Mouse (Mus musculus): ENCODE measurements around the gene Gucy1b2. TPM values are rescaled to one million over a fixed set of nuclear protein-coding genes. Genes with fewer than 3 reads are reported as not detected.
A peak's percentile ranks its signal among the peaks of the same experiment; 100 is the strongest.

The Gucy1b2 gene
- polyA plus RNA-seq, 1 experiment from 2014 or later = not detected

DNA sequence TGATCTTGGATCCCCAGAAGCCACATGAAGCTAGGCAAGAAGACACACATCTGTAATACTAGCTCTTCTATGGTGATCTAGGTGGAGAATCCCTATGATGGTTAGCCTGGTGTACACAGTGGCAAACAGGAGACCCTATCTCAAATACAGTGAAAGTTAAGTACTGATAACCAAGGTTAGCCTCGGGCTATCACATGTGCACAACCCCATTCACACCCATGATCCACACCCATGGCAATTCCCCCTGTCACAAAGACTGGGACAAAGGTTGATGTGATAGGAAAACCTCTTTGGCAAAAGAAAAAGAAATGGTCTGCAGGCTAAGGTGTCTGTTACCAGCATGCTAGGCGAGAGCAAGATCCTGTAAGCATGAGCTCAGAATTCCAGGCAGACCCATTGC is 16.0 kb upstream of the Gucy1b2 start:
- no peaks in the 10 kb centered on the region for H3K27me3 ChIP-seq (ENCODE audit: control insufficient read depth, insufficient read depth, low read length)
- H3K36me3 ChIP-seq (ENCODE audit: control insufficient read depth, insufficient read depth, low read length) = no peaks in the 10 kb centered on the region
- H3K4me3 ChIP-seq (ENCODE audit: low read depth, low read length) = no peak overlapping the region
- no peak overlapping the region for H3K4me2 ChIP-seq
- no peak overlapping the region for H3K9ac ChIP-seq (ENCODE audit: low read depth, low read length)
- 59% methylated on average over 2 of the region's 2 CpGs for WGBS (ENCODE audit: insufficient replicate concordance)
- ATAC-seq (replicated peaks; ENCODE audit: insufficient number of reproducible peaks, low FRiP score, low TSS enrichment) = no peak
- no peaks in the 10 kb centered on the region for H3K4me1 ChIP-seq (ENCODE audit: control insufficient read depth, insufficient read depth, low read length)
- H3K27ac ChIP-seq (ENCODE audit: low read depth, low read length) = no peak overlapping the region
- H3K9me3 ChIP-seq (replicated peaks; ENCODE audit: control insufficient read depth, low read length) = no peaks in the 10 kb centered on the region

- Histone ChIP-seq H3K4me2 (no peak overlapping the region), H3K4me1 (ENCODE audit: control insufficient read depth, insufficient read depth, low read length) (no peaks in the 10 kb centered on the region), H3K9me3 (replicated peaks; ENCODE audit: control insufficient read depth, low read length) (no peaks in the 10 kb centered on the region), H3K4me3 (ENCODE audit: low read depth, low read length) (no peak overlapping the region), H3K27me3 (ENCODE audit: control insufficient read depth, insufficient read depth, low read length) (peaks cover 4% of the 10 kb centered on the region; the same call in 1 of the 2 replicates), H3K9ac (ENCODE audit: low read depth, low read length) (no peak overlapping the region), H3K36me3 (ENCODE audit: control insufficient read depth, insufficient read depth, low read length) (no peaks in the 10 kb centered on the region), H3K27ac (ENCODE audit: low read depth, low read length) (no peak overlapping the region)
- no peak for ATAC-seq (replicated peaks; ENCODE audit: insufficient number of reproducible peaks, low FRiP score, low TSS enrichment)
- 78% methylated on average over 5 of the region's 5 CpGs for WGBS (ENCODE audit: insufficient replicate concordance)
These were observed 12.7 kb upstream of the Gucy1b2 start for GRCm38 (mm10) chr14:62468753-62469125.

GRCm38 (mm10) chr14:62468119-62468752 is 12.1 kb upstream of the Gucy1b2 start:
- WGBS (ENCODE audit: insufficient replicate concordance) = 73% methylated on average over 6 of the region's 6 CpGs
- Histone ChIP-seq H3K9ac (ENCODE audit: low read depth, low read length) (no peak overlapping the region), H3K9me3 (replicated peaks; ENCODE audit: control insufficient read depth, low read length) (no peaks in the 10 kb centered on the region), H3K4me1 (ENCODE audit: control insufficient read depth, insufficient read depth, low read length) (no peaks in the 10 kb centered on the region), H3K27me3 (ENCODE audit: control insufficient read depth, insufficient read depth, low read length) (peaks cover 6% of the 10 kb centered on the region; the same call in 1 of the 2 replicates), H3K27ac (ENCODE audit: low read depth, low read length) (no peak overlapping the region), H3K4me2 (no peak overlapping the region), H3K36me3 (ENCODE audit: control insufficient read depth, insufficient read depth, low read length) (no peaks in the 10 kb centered on the region), H3K4me3 (ENCODE audit: low read depth, low read length) (no peak overlapping the region)
- ATAC-seq (replicated peaks; ENCODE audit: insufficient number of reproducible peaks, low FRiP score, low TSS enrichment) = no peak

- Histone ChIP-seq H3K4me2 (peak overlapping the region; percentile 40), H3K4me3 (ENCODE audit: low read depth, low read length) (no peak overlapping the region), H3K27ac (ENCODE audit: low read depth, low read length) (no peak overlapping the region), H3K27me3 (ENCODE audit: control insufficient read depth, insufficient read depth, low read length) (peaks cover 7% of the 10 kb centered on the region; the same call in 1 of the 2 replicates), H3K9ac (ENCODE audit: low read depth, low read length) (no peak overlapping the region), H3K9me3 (replicated peaks; ENCODE audit: control insufficient read depth, low read length) (no peaks in the 10 kb centered on the region), H3K4me1 (ENCODE audit: control insufficient read depth, insufficient read depth, low read length) (no peaks in the 10 kb centered on the region), H3K36me3 (ENCODE audit: control insufficient read depth, insufficient read depth, low read length) (no peaks in the 10 kb centered on the region)
- WGBS (ENCODE audit: insufficient replicate concordance) = 23% methylated on average over 9 of the region's 9 CpGs
- ATAC-seq (replicated peaks; ENCODE audit: insufficient number of reproducible peaks, low FRiP score, low TSS enrichment) = no peak
These were observed 8.9 kb upstream of the Gucy1b2 start for GRCm38 (mm10) chr14:62464966-62465365.

DNA sequence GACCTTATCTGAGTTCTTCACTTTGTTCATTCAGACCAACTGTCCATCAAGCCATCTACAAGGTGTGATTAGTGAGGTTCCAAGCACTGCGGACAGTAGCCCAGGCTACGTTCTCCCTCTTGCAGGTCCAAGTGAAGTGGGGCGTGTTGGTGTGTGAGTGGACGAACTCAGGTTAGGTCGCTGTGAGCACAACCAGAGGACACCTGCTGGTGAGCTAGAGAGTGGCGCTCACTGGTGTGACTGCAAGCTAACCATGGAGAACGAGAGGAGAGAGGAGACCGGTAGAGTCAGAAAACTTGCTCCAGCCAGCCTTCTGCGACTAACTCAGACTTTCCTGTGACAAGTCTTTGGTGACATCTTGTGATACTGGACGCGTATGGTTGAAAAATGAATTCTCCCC is 3.5 kb upstream of the Gucy1b2 start:
- H3K9ac ChIP-seq (ENCODE audit: low read depth, low read length) = no peak overlapping the region
- 47% methylated on average over 11 of the region's 11 CpGs for WGBS (ENCODE audit: insufficient replicate concordance)
- no peak overlapping the region for H3K27ac ChIP-seq (ENCODE audit: low read depth, low read length)
- H3K36me3 ChIP-seq (ENCODE audit: control insufficient read depth, insufficient read depth, low read length) = no peaks in the 10 kb centered on the region
- no peak for ATAC-seq (replicated peaks; ENCODE audit: insufficient number of reproducible peaks, low FRiP score, low TSS enrichment)
- H3K4me2 ChIP-seq = no peak overlapping the region
- H3K4me1 ChIP-seq (ENCODE audit: control insufficient read depth, insufficient read depth, low read length) = no peaks in the 10 kb centered on the region
- H3K9me3 ChIP-seq (replicated peaks; ENCODE audit: control insufficient read depth, low read length) = no peaks in the 10 kb centered on the region
- H3K4me3 ChIP-seq (ENCODE audit: low read depth, low read length) = no peak overlapping the region
- peaks cover 2% of the 10 kb centered on the region; the same call in 1 of the 2 replicates for H3K27me3 ChIP-seq (ENCODE audit: control insufficient read depth, insufficient read depth, low read length)

DNA sequence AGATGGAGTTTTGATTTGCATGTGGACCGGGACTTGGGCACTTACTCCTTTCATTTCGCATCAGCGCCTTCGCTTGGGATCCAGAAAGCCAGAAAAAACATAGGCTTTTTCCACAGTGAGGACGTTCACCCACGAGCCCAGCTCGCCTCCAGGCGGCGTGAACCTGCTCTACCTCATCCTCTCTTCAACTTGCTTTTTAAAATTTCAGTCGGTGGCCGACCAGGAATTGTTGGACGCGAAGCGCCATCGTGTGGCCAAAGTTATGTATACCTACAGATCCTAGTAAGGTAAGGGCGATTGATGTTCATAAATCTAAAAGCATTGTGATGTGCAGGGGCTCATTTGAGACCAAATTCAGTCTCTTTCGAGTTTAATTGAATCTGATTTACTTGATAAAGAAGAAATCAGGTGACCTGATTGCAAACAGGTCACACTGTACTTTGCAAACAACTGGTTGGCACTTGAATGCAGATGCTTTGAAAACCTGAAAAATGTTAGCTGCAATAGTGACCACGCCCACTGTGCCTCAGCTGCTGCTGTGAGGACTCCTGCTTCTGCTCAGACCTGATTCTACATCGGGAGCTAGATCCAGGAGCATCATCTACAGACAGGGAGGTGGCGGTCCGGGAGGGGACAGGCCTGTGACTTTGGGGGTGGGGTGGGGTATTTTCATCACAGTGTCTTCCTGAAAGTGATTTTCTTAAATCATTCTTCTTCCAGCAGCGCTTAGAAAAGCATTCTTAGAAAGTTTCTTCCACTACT is 1.5 kb upstream of the Gucy1b2 start:
- no peaks in the 10 kb centered on the region for H3K9me3 ChIP-seq (replicated peaks; ENCODE audit: control insufficient read depth, low read length)
- no peaks in the 10 kb centered on the region for H3K36me3 ChIP-seq (ENCODE audit: control insufficient read depth, insufficient read depth, low read length)
- WGBS (ENCODE audit: insufficient replicate concordance) = 16% methylated on average over 22 of the region's 22 CpGs
- no peak overlapping the region for H3K9ac ChIP-seq (ENCODE audit: low read depth, low read length)
- H3K4me3 ChIP-seq (ENCODE audit: low read depth, low read length) = no peak overlapping the region
- no peak overlapping the region for H3K27ac ChIP-seq (ENCODE audit: low read depth, low read length)
- ATAC-seq (replicated peaks; ENCODE audit: insufficient number of reproducible peaks, low FRiP score, low TSS enrichment) = no peak
- H3K27me3 ChIP-seq (ENCODE audit: control insufficient read depth, insufficient read depth, low read length) = no peaks in the 10 kb centered on the region
- peak overlapping the region; percentile 25; the same call in 1 of the 2 replicates for H3K4me2 ChIP-seq
- H3K4me1 ChIP-seq (ENCODE audit: control insufficient read depth, insufficient read depth, low read length) = no peaks in the 10 kb centered on the region

DNA sequence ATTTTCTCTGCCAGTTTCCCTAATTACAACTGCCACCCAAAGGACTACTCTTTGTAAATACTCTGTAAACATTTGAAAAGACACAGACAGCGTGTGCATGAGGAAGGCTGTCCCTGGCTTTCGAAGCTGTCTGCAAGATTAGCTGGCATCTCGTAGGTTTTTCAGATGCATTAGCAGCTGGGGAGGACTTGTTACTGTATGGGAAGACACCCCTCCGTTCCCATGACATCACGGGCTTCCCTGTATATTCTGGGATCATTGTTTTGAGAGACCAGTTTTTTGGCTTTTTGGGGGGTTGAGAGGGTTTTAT is 564 bp downstream of the Gucy1b2 start:
- Histone ChIP-seq H3K4me3 (ENCODE audit: low read depth, low read length) (no peak overlapping the region), H3K4me1 (ENCODE audit: control insufficient read depth, insufficient read depth, low read length) (no peaks in the 10 kb centered on the region), H3K36me3 (ENCODE audit: control insufficient read depth, insufficient read depth, low read length) (no peaks in the 10 kb centered on the region), H3K9ac (ENCODE audit: low read depth, low read length) (no peak overlapping the region), H3K4me2 (no peak overlapping the region), H3K9me3 (replicated peaks; ENCODE audit: control insufficient read depth, low read length) (no peaks in the 10 kb centered on the region), H3K27me3 (ENCODE audit: control insufficient read depth, insufficient read depth, low read length) (no peaks in the 10 kb centered on the region), H3K27ac (ENCODE audit: low read depth, low read length) (no peak overlapping the region)
- no peak for ATAC-seq (replicated peaks; ENCODE audit: insufficient number of reproducible peaks, low FRiP score, low TSS enrichment)
- 76% methylated on average over 5 of the region's 5 CpGs for WGBS (ENCODE audit: insufficient replicate concordance)

- 65% methylated on average over 9 of the region's 9 CpGs for WGBS (ENCODE audit: insufficient replicate concordance)
- H3K9me3 ChIP-seq (replicated peaks; ENCODE audit: control insufficient read depth, low read length) = no peaks in the 10 kb centered on the region
- no peaks in the 10 kb centered on the region for H3K36me3 ChIP-seq (ENCODE audit: control insufficient read depth, insufficient read depth, low read length)
- no peak overlapping the region for H3K4me3 ChIP-seq (ENCODE audit: low read depth, low read length)
- no peaks in the 10 kb centered on the region for H3K4me1 ChIP-seq (ENCODE audit: control insufficient read depth, insufficient read depth, low read length)
- no peak overlapping the region for H3K9ac ChIP-seq (ENCODE audit: low read depth, low read length)
- ATAC-seq (replicated peaks; ENCODE audit: insufficient number of reproducible peaks, low FRiP score, low TSS enrichment) = no peak
- H3K27ac ChIP-seq (ENCODE audit: low read depth, low read length) = no peak overlapping the region
- H3K27me3 ChIP-seq (ENCODE audit: control insufficient read depth, insufficient read depth, low read length) = no peaks in the 10 kb centered on the region
- no peak overlapping the region for H3K4me2 ChIP-seq
These were observed 1.1 kb downstream of the Gucy1b2 start for GRCm38 (mm10) chr14:62454760-62455569.

All from heart, embryonic 11.5 days (tissue).